Mouse (Mus musculus): Measurements from ENCODE around the gene Itpr1.

Itpr1 gene

GRCm38 (mm10) chr6:108482464-108482863 lies 269.6 kb downstream of the Itpr1 start:
- DNase-seq, result no peak

- no peak for DNase-seq
These were observed 273.5 kb downstream of the Itpr1 start for GRCm38 (mm10) chr6:108486212-108486992.

- DNase-seq, result no peak
These were observed 274.5 kb downstream of the Itpr1 start for GRCm38 (mm10) chr6:108487300-108487835.

GRCm38 (mm10) chr6:108488250-108488649 lies 275.4 kb downstream of the Itpr1 start:
- DNase-seq, result no peak

- DNase-seq, result no peak
These were observed 279.1 kb downstream of the Itpr1 start for GRCm38 (mm10) chr6:108491969-108492368.

GRCm38 (mm10) chr6:108493753-108494152 lies 280.9 kb downstream of the Itpr1 start:
- DNase-seq, result no peak

- no peak for DNase-seq
These were observed 281.4 kb downstream of the Itpr1 start for GRCm38 (mm10) chr6:108494185-108494804.

GRCm38 (mm10) chr6:108494994-108495393 lies 282.1 kb downstream of the Itpr1 start:
- no peak for DNase-seq

- no peak for DNase-seq
These were observed 285.2 kb downstream of the Itpr1 start for GRCm38 (mm10) chr6:108498070-108498469.

GRCm38 (mm10) chr6:108503651-108504050 lies 290.8 kb downstream of the Itpr1 start:
- no peak for DNase-seq

- DNase-seq, result no peak
These were observed 291.8 kb downstream of the Itpr1 start for GRCm38 (mm10) chr6:108504717-108505116.

GRCm38 (mm10) chr6:108506161-108506560 lies 293.3 kb downstream of the Itpr1 start:
- DNase-seq, result no peak

GRCm38 (mm10) chr6:108507337-108507736 lies 294.4 kb downstream of the Itpr1 start:
- DNase-seq, result no peak

GRCm38 (mm10) chr6:108509320-108509719 lies 296.4 kb downstream of the Itpr1 start:
- DNase-seq, result no peak

GRCm38 (mm10) chr6:108510101-108510500 lies 297.2 kb downstream of the Itpr1 start:
- no peak for DNase-seq

- DNase-seq, result no peak
These were observed 299.2 kb downstream of the Itpr1 start for GRCm38 (mm10) chr6:108512097-108512496.

- DNase-seq, result no peak
These were observed 300.1 kb downstream of the Itpr1 start for GRCm38 (mm10) chr6:108512994-108513393.

GRCm38 (mm10) chr6:108516248-108516647 lies 303.4 kb downstream of the Itpr1 start:
- no peak for DNase-seq

GRCm38 (mm10) chr6:108517241-108517981 lies 304.5 kb downstream of the Itpr1 start:
- no peak for DNase-seq

- no peak for DNase-seq
These were observed 305.1 kb downstream of the Itpr1 start for GRCm38 (mm10) chr6:108517986-108518385.

GRCm38 (mm10) chr6:108518552-108518951 lies 305.7 kb downstream of the Itpr1 start:
- no peak for DNase-seq

- no peak for DNase-seq
These were observed 306.4 kb downstream of the Itpr1 start for GRCm38 (mm10) chr6:108519327-108519726.

GRCm38 (mm10) chr6:108523956-108524616 lies 311.2 kb downstream of the Itpr1 start:
- peak; percentile 29 for DNase-seq
